Mouse (Mus musculus): ENCODE measurements around the gene Plscr4. TPM values are rescaled to one million over a fixed set of nuclear protein-coding genes. Genes with fewer than 3 reads are reported as not detected.

Plscr4 gene
- polyA plus RNA-seq (2014; fragmentation: Illumina TruSeq; extraction: RNeasy Lipid Tissue Mini Kit (QIAGEN cat#74804); ENCODE audit: low read depth, low replicate concordance): 10.5 TPM

DNA sequence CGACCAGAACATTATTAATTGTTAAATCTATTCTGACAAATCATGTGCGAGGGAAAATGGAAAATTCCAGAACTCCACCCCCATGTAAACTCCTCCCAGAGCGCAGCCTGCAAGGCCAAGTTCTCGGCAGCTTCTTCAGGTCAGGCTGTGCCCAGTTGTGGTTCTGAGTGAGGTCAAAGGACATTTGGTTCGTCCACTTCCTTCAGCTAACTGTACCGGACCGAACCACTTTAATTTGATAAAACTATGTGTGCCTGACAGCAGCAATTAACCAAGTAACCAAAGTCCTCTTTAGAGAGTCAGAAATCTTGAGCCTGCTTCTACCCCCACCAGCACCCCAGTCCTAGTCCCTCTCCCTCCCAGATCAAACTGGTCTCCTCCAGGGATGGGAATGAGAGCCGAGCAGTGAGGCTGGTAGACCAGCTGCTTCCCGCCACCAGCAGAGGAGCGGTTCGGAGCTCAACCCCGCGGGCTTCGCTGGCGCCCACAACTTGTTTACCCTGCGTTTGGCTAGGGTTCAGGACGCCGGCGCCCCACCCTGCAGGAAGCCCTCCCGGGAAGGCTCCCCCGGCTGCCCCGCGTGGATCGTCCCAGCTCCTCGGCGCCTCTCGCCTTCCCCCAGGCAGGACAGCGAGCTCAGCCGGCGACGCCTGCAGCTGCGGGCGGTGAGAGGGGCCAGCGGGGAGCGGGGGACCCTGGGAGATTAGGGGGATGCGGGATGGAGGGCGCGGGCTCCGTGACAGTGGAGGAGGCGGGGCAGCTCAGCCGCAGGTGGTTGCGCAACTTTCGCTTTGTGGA lies at the start of gene Plscr4:
TSS of gene Plscr4 (plus strand) at position 113 of the 798 bp plus-strand sequence.

Other genes with a start within 250 kb of the Plscr4 start
- gene Plscr1, start 207.6 kb upstream of the Plscr4 start, polyA plus RNA-seq (2014; fragmentation: Illumina TruSeq; extraction: RNeasy Lipid Tissue Mini Kit (QIAGEN cat#74804); ENCODE audit: low read depth, low replicate concordance): 9.6 TPM
- 17.0 TPM for gene Plscr2, start 181.8 kb upstream of the Plscr4 start, polyA plus RNA-seq (2014; fragmentation: Illumina TruSeq; extraction: RNeasy Lipid Tissue Mini Kit (QIAGEN cat#74804); ENCODE audit: low read depth, low replicate concordance)
- gene 1700057G04Rik, start 148.0 kb upstream of the Plscr4 start, polyA plus RNA-seq (2014; fragmentation: Illumina TruSeq; extraction: RNeasy Lipid Tissue Mini Kit (QIAGEN cat#74804); ENCODE audit: low read depth, low replicate concordance): 1.6 TPM
- 8.3 TPM for gene Plod2, start 84.8 kb downstream of the Plscr4 start, polyA plus RNA-seq (2014; fragmentation: Illumina TruSeq; extraction: RNeasy Lipid Tissue Mini Kit (QIAGEN cat#74804); ENCODE audit: low read depth, low replicate concordance)

All from adipose tissue, adult 10 weeks (tissue).